Mouse (Mus musculus) cerebellum, postnatal 14 days (tissue): Measurements from ENCODE around the gene Pld6.

Experiments used
- DNase-seq, 2 experiments: peaks; one replicate each; pipeline ENCODE4 v3.0.0; 2021; ENCODE audit warnings: mixed read lengths in 2 of 2

Pld6 gene

GRCm38 (mm10) chr11:59787199-59787781, at the start of gene Pld6:
TSS of gene Pld6 (minus strand) at chr11:59787645.
- DNase-seq, result peak in 1 of 2 experiments; percentile 50

- no peak for DNase-seq
Observed at GRCm38 (mm10) chr11:59821625-59822024, 34.2 kb upstream of the Pld6 start.

DNA sequence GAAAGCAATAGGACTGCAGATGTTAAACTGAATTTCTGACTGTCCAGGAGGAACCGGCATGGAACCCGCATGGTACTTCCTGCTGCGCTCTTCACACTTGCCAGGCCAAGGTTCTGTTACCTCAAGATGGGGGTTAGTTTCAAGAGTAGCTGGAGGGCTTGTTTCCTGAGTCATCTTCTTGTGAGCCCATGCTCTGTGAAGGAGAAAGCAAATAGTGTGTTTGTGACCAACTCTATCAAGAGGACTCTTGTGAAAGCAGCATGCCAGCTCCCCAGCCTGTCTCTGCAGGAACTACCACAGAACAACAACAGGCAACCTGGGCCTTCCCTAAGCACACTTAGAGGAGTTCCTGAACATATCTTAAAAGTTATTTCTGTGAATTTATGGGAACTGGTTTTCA, 30.5 kb upstream of the Pld6 start:
- DNase-seq, result no peak

- no peak for DNase-seq
Observed at GRCm38 (mm10) chr11:59815482-59816065, 28.1 kb upstream of the Pld6 start.

- no peak for DNase-seq
Observed at GRCm38 (mm10) chr11:59814936-59815335, 27.5 kb upstream of the Pld6 start.

GRCm38 (mm10) chr11:59814311-59814710, 26.9 kb upstream of the Pld6 start:
- DNase-seq, result no peak

- DNase-seq, result no peak
Observed at GRCm38 (mm10) chr11:59813276-59813675, 25.8 kb upstream of the Pld6 start.

DNA sequence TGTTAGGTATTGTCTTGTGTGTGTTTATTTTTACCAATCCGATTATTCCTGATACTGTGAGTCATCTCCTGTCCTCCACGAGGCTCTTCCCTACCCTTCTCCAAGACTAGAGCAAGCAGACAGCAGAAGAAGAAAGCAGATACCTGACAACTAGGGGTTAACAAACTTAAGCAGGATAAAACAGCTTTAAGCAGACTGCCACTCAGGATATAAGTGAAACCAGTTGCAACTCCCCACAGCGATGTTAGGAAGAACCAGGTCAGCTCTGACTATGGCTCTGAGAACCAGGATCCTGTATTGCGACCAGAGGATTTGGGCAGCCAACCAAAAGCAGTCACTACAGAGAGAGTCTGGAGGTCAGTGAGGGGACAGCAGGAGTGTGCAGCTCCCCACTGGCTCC, 23.8 kb upstream of the Pld6 start:
- no peak for DNase-seq

DNA sequence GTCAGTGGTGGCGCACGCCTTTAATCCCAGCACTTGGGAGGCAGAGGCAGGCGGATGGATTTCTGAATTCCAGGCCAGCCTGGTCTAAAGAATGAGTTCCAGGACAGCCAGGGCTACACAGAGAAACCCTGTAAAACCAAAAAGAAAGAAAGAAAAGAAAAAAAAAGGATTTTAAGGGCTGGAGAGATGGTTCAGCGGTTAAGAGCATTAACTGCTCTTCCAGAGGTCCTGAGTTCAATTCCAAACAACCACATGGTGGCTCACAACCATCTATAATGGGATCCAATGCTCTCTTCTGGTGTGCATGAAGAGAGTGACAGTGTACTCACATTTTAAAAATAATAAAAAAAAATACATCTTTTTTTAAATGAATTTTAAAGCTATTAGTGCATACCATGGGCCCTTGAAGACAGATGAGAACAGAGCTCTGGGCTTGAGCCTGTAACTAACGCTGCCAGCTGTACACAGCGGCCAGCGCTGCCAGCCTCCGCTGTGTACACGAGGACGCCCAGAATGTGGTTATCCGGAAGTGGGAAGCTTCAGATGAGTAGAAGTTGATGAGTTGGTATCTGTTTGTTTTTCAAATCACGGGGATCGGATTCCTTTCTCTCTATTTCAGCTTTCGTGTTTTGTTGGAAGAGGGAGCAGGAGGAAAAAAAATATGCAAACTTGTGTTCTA, 23.2 kb upstream of the Pld6 start:
- DNase-seq, result no peak

- DNase-seq, result peak; percentile 89 to 91
Observed at GRCm38 (mm10) chr11:59809670-59810474, 22.4 kb upstream of the Pld6 start, which contains the start of gene Flcn. TSS of gene Flcn (minus strand) at chr11:59810016.

- no peak for DNase-seq
Observed at GRCm38 (mm10) chr11:59809071-59809669, 21.7 kb upstream of the Pld6 start.

DNA sequence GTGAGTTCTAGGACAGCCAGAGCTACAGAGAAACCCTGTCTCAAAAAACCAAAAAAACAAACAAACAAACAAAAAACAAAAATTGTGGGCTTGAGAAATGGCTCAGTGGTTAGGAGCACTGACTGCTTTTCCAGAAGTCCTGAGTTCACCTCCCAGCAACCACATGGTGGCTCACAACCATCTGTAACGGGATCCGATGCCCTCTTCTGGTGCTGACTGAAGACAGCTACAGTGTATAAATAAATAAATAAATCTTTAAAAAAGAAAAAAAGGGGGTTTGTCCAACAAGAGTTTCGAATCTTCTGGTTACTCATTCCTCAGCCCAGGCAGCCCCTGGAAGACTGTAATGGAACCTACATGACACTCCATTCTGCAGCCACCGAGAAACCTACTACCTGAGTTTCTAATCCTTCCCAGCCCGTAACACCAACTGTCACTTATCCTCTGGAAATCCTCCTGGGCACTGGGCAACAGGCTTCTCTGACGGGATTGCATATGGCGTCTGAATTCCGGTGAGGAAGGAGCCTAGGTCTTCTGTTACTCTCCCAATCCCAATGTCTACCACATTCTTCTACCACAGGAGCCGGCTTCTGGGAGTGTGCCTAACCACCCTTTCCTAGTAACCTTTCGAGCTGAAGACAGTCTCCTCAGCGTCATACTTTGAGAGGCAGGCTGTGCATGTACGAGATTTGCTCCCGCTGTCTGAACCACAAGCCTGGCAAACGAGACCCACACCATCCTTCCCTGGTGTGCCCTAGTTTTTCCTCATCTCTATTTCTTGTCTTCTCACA, 20.9 kb upstream of the Pld6 start:
- no peak for DNase-seq

- DNase-seq, result peak in 1 of 2 experiments; percentile 39
Observed at GRCm38 (mm10) chr11:59805656-59806055, 18.2 kb upstream of the Pld6 start.

DNA sequence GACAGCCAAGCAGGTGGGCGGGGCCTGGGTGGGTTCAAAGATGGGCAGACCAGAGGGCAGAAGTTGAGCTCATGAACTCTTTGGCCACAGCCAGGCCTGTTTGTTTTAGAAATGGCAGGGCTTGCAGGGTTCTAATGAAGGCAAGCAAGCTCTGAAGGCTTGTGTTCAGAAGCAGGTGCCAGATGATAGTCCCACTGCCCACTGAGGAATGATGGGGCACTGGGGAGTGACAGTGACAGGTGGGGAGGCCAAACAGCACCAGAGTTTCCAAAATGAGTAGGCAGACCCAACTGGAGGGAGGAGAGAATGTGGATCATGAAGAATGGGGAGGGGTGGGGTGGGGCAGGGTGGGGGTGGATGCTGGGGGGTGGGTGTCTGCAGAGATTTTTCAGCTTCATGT, 17.8 kb upstream of the Pld6 start:
- no peak for DNase-seq

DNA sequence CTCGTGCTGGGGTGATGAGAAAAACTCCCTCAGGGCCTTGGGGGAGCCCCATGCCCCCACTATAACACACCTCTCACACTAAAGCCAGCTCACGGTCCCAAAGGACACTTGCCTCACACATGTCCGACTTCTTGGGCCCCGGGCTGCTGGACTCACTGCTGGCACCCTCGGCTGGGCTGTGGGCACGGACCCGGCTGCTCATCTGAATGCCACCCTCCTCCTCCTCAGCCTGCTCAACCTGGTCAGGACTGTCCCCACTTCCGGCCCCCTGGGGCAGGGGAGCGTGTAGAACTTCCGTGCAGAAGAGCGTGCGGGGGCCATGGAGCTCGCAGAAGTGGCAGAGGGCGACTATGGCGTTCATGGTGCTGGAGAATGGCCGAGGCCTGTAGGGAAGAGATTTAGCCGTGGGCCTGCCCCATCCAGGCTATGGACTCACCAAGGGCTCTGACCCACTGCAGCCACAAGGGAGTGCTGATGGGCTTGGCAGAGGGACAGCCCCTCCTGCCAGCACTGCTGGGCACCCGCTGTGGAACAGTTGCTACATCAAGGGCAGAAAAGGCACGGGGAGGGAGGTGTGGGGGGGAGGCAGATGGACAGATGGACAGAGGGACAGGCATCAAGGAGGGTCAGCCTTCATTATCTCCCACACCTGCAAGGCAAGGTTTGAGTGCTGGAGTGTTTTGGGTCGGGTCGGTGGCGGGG, 17.1 kb upstream of the Pld6 start:
- peak; percentile 60 to 69 for DNase-seq

DNA sequence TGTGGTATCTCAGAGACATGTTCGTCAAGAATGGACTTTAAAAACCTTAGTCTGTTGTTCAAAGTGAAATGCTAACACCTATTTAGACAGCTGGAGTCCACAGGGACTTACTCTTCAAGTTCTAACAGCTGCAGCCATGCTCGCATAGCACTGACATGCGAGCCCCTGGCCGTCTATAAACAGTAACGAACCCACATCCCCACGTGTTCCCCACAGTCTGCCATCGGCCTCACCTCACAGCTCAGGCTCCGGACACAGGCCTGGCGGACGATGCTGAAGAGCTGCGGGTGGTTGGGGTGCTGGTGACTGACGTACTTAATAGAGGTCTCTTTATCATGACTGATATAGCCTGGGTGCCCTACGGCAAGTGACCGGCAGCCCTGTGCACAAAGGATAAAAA, 16.1 kb upstream of the Pld6 start:
- DNase-seq, result no peak

DNA sequence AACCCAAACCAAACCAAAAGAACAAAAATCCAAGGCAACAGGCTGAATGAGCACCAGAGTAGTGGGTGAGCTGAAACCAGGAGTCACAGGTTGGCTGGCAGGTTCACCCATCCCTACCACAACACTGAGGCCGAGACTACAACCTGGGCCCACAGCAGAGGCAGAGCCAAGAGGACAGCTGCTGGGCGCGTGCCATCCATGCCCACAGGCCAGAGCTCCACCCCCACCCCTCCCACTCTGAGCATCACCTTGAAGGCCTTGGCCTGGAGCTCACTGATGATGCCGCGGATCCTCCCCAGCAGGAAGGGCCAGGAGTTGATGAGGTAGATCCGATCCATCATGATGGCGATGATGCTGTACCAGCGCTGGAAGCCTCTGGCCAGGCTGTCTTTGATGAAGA, 14.4 kb upstream of the Pld6 start:
- peak in 1 of 2 experiments; percentile 31 for DNase-seq

GRCm38 (mm10) chr11:59800412-59800811, 13.0 kb upstream of the Pld6 start:
- no peak for DNase-seq

GRCm38 (mm10) chr11:59793390-59793789, 5.9 kb upstream of the Pld6 start:
- DNase-seq, result no peak

DNA sequence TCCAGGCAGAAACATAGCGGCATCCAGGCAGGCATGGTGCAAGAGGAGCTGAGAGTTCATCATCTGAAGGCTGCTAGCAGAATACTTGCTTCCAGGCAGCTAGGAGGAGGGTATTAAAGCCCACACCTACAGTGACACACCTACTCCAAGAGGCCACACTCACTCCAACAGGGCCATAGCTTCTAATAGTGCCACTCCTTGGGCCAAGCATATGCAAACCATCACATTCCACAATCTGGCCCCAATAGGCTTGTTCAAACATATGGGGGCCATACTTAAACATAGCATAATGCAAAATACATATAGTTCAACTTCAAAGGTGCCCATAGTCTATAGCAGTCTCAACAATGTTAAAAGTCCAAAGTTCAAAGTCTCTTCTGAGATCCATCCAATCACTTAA, 1.9 kb upstream of the Pld6 start:
- no peak for DNase-seq

DNA sequence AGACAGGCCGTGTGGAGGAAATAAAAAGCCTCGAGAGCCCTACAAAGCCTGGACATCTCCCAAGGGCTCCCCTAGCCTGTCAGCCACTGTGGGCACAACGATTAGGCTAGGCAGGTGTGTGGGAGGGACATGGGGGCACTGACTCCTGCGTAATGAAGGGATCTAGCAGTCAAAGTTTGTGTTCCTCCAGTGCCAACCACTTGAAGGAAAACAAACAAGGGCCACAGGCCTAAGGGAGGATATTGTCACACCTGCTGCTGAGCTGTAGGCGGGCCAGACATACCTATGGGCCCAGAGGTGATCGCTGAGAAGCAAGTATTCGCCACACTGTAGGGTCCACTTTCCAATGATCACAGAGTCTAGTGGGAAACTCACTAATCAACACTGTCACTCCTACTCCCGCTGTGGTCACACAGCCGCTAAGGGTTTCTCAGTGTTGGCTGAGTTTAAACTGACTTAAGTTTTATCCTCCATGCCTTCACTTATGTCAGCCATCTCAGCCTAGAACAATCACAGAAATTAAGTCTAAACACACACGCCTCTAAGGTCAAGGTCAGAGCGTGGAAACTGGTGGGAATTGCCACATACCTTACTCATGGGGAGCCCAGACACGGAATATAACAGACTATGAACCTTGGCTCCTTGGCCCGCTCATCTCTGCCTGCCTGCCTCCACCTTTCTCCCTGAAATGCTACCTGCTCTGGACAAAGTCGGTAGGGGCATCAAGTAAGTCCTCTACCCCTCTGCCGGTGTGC, 824 bp downstream of the Pld6 start:
- DNase-seq, result no peak
